Mouse (Mus musculus): ENCODE results near the gene Ttc28. TPM values are rescaled to one million over a fixed set of nuclear protein-coding genes. Genes with fewer than 3 reads are reported as not detected.

The Ttc28 gene
- total RNA-seq, 2 experiments from 2014 or later = 0.29 to 0.89 TPM

- no peak for ATAC-seq (ENCODE audit: poor library complexity, severe bottlenecking)
Measured at GRCm38 (mm10) chr5:111304730-111305129, 425.1 kb downstream of the Ttc28 start.

GRCm38 (mm10) chr5:111310185-111310584, 430.6 kb downstream of the Ttc28 start:
- no peak for ATAC-seq (ENCODE audit: poor library complexity, severe bottlenecking)

GRCm38 (mm10) chr5:111313833-111314232, 434.2 kb downstream of the Ttc28 start:
- ATAC-seq (ENCODE audit: poor library complexity, severe bottlenecking) = no peak

- no peak for ATAC-seq (ENCODE audit: poor library complexity, severe bottlenecking)
Measured at GRCm38 (mm10) chr5:111315061-111315460, 435.5 kb downstream of the Ttc28 start.

GRCm38 (mm10) chr5:111317526-111317925, 437.9 kb downstream of the Ttc28 start:
- ATAC-seq (ENCODE audit: poor library complexity, severe bottlenecking) = no peak

GRCm38 (mm10) chr5:111318946-111319345, 439.3 kb downstream of the Ttc28 start:
- ATAC-seq (ENCODE audit: poor library complexity, severe bottlenecking) = no peak

GRCm38 (mm10) chr5:111325813-111326212, 446.2 kb downstream of the Ttc28 start:
- ATAC-seq (ENCODE audit: poor library complexity, severe bottlenecking) = no peak

GRCm38 (mm10) chr5:111327420-111327819, 447.8 kb downstream of the Ttc28 start:
- ATAC-seq (ENCODE audit: poor library complexity, severe bottlenecking) = no peak

- no peak for ATAC-seq (ENCODE audit: poor library complexity, severe bottlenecking)
Measured at GRCm38 (mm10) chr5:111329782-111330416, 450.3 kb downstream of the Ttc28 start.

GRCm38 (mm10) chr5:111330417-111331098, 451.0 kb downstream of the Ttc28 start, which contains the start of gene Pitpnb:
TSS of gene Pitpnb (plus strand) at chr5:111330763.
- peak; percentile 94 for ATAC-seq (ENCODE audit: poor library complexity, severe bottlenecking)

GRCm38 (mm10) chr5:111331099-111331435, 451.5 kb downstream of the Ttc28 start:
- 0 out of 2 replicates have a peak, but pooled peaks have one; percentile 28 for ATAC-seq (ENCODE audit: poor library complexity, severe bottlenecking)

GRCm38 (mm10) chr5:111335939-111336691, 456.5 kb downstream of the Ttc28 start:
- no peak for ATAC-seq (ENCODE audit: poor library complexity, severe bottlenecking)

Other genes starting within 250 kb of the Ttc28 start
- 11.9 and 12.2 TPM in 2 replicates for gene Noc4l, start 226.4 kb upstream of the Ttc28 start, total RNA-seq (2015)
- 9.9 and 15.9 TPM in 2 replicates for gene Noc4l, start 226.4 kb upstream of the Ttc28 start, total RNA-seq (2017)
- 9.7 and 10.8 TPM in 2 replicates for gene Ddx51, start 226.4 kb upstream of the Ttc28 start, total RNA-seq (2015)
- gene Ddx51, start 226.4 kb upstream of the Ttc28 start, total RNA-seq (2017) = 3.5 and 10.9 TPM in 2 replicates
- gene Ep400, start 109.1 kb upstream of the Ttc28 start, total RNA-seq (2015) = 80.0 and 87.2 TPM in 2 replicates
- 30.1 and 47.3 TPM in 2 replicates for gene Ep400, start 109.1 kb upstream of the Ttc28 start, total RNA-seq (2017)
- gene Pus1, start 99.1 kb upstream of the Ttc28 start, total RNA-seq (2015) = 7.0 and 8.2 TPM in 2 replicates
- 20.4 and 21.6 TPM in 2 replicates for gene Pus1, start 99.1 kb upstream of the Ttc28 start, total RNA-seq (2017)
- 19.3 and 24.1 TPM in 2 replicates for gene Ulk1, start 69.7 kb upstream of the Ttc28 start, total RNA-seq (2015)
- 7.6 and 10.0 TPM in 2 replicates for gene Ulk1, start 69.7 kb upstream of the Ttc28 start, total RNA-seq (2017)
- gene Hscb, start 40.0 kb upstream of the Ttc28 start, total RNA-seq (2015) = 26.9 and 29.5 TPM in 2 replicates
- gene Hscb, start 40.0 kb upstream of the Ttc28 start, total RNA-seq (2017) = 20.3 and 33.5 TPM in 2 replicates
- gene Chek2, start 39.8 kb upstream of the Ttc28 start, total RNA-seq (2015) = 22.7 and 24.7 TPM in 2 replicates
- gene Chek2, start 39.8 kb upstream of the Ttc28 start, total RNA-seq (2017) = 22.1 and 24.0 TPM in 2 replicates

Measured in megakaryocyte, adult 5-6 weeks (primary cell).